Mouse (Mus musculus) small intestine, adult 10 weeks (tissue): Measurements from ENCODE around the gene Etv2. TPM values are rescaled to one million over a fixed set of nuclear protein-coding genes. Genes with fewer than 3 reads are reported as not detected.

Source experiments
- polyA plus RNA-seq: library from polyadenylated mRNA; stranded (reverse); fragments of 350-450 nt; fragmentation: Illumina TruSeq; extraction: RNeasy Lipid Tissue Mini Kit (QIAGEN cat#74804); gene quantifications from one replicate; pipeline ENCODE4 v1.2.3, GENCODE M21; 2014; ENCODE audit warnings: low replicate concordance

Etv2 gene
- not detected for polyA plus RNA-seq

GRCm38 (mm10) chr7:30635752-30636151, at the start of gene Etv2:
Gene Etv2, minus strand, starts transcription at chr7:30635852.

GRCm38 (mm10) chr7:30671480-30671879, 35.8 kb upstream of the Etv2 start, which contains the start of gene Pmis2:
Gene Pmis2, minus strand, starts transcription at chr7:30671605.

GRCm38 (mm10) chr7:30664529-30665200, 29.0 kb upstream of the Etv2 start, which contains the start of gene Haus5:
Gene Haus5, minus strand, starts transcription at chr7:30664994.

GRCm38 (mm10) chr7:30649591-30650540, 14.2 kb upstream of the Etv2 start, which contains the start of gene Rbm42:
Gene Rbm42, minus strand, starts transcription at chr7:30650317.

GRCm38 (mm10) chr7:30625530-30626384, 9.9 kb downstream of the Etv2 start, which contains the start of gene Cox6b1:
Gene Cox6b1, minus strand, starts transcription at chr7:30626151.

GRCm38 (mm10) chr7:30612654-30613402, 22.8 kb downstream of the Etv2 start, which contains the start of gene Upk1a:
Gene Upk1a, minus strand, starts transcription at chr7:30612847.

GRCm38 (mm10) chr7:30598786-30599185, 36.9 kb downstream of the Etv2 start, which contains the start of gene Zbtb32:
Gene Zbtb32, minus strand, starts transcription at chr7:30598909.

GRCm38 (mm10) chr7:30588676-30589434, 46.8 kb downstream of the Etv2 start, which contains the start of gene Kmt2b:
Gene Kmt2b, minus strand, starts transcription at chr7:30588726.

Other genes starting within 250 kb of the Etv2 start
- gene Tyrobp, start 222.1 kb downstream of the Etv2 start, polyA plus RNA-seq: 2.8 TPM
- gene Hcst, start 216.0 kb downstream of the Etv2 start, polyA plus RNA-seq: not detected
- gene Nfkbid, start 214.1 kb downstream of the Etv2 start, polyA plus RNA-seq: 0.67 TPM
- gene Aplp1, start 190.3 kb downstream of the Etv2 start, polyA plus RNA-seq: 9.8 TPM
- not detected for gene Kirrel2, start 178.2 kb downstream of the Etv2 start, polyA plus RNA-seq
- 0.15 TPM for gene Nphs1, start 177.5 kb downstream of the Etv2 start, polyA plus RNA-seq
- not detected for gene Prodh2, start 142.2 kb downstream of the Etv2 start, polyA plus RNA-seq
- 0.11 TPM for gene Arhgap33, start 100.8 kb downstream of the Etv2 start, polyA plus RNA-seq
- gene Hspb6, start 83.7 kb downstream of the Etv2 start, polyA plus RNA-seq: 28.5 TPM
- gene Proser3, start 83.6 kb downstream of the Etv2 start, polyA plus RNA-seq: 0.97 TPM
- gene Lin37, start 76.0 kb downstream of the Etv2 start, polyA plus RNA-seq: not detected
- gene U2af1l4, start 72.6 kb downstream of the Etv2 start, polyA plus RNA-seq: 2.6 TPM
- gene Gm49396, start 72.5 kb downstream of the Etv2 start, polyA plus RNA-seq: 6.2 TPM
- gene Psenen, start 72.2 kb downstream of the Etv2 start, polyA plus RNA-seq: 17.3 TPM
- gene Igflr1, start 70.4 kb downstream of the Etv2 start, polyA plus RNA-seq: not detected
- 4.6 TPM for gene Kmt2b, start 47.1 kb downstream of the Etv2 start, polyA plus RNA-seq
- not detected for gene Zbtb32, start 36.9 kb downstream of the Etv2 start, polyA plus RNA-seq
- gene Upk1a, start 23.0 kb downstream of the Etv2 start, polyA plus RNA-seq: not detected
- gene Cox6b1, start 9.7 kb downstream of the Etv2 start, polyA plus RNA-seq: 1,034 TPM
- not detected for gene Rbm42, start 14.5 kb upstream of the Etv2 start, polyA plus RNA-seq
- 2.8 TPM for gene Haus5, start 29.1 kb upstream of the Etv2 start, polyA plus RNA-seq
- gene Pmis2, start 35.8 kb upstream of the Etv2 start, polyA plus RNA-seq: not detected
- not detected for gene 2200002J24Rik, start 63.1 kb upstream of the Etv2 start, polyA plus RNA-seq
- gene Atp4a, start 76.4 kb upstream of the Etv2 start, polyA plus RNA-seq: not detected
- gene Tmem147, start 93.7 kb upstream of the Etv2 start, polyA plus RNA-seq: 4.8 TPM
- gene Gapdhs, start 107.8 kb upstream of the Etv2 start, polyA plus RNA-seq: not detected
- 0.15 TPM for gene Sbsn, start 115.6 kb upstream of the Etv2 start, polyA plus RNA-seq
- gene Dmkn, start 127.9 kb upstream of the Etv2 start, polyA plus RNA-seq: not detected
- not detected for gene Krtdap, start 152.0 kb upstream of the Etv2 start, polyA plus RNA-seq
- 1.7 TPM for gene Ffar2, start 187.9 kb upstream of the Etv2 start, polyA plus RNA-seq
- not detected for gene Ffar3, start 220.3 kb upstream of the Etv2 start, polyA plus RNA-seq
- gene Ffar1, start 225.7 kb upstream of the Etv2 start, polyA plus RNA-seq: 0.85 TPM
- 3.0 TPM for gene Cd22, start 244.5 kb upstream of the Etv2 start, polyA plus RNA-seq